Mouse (Mus musculus): ENCODE measurements around the gene Ano8.

GRCm38 (mm10) chr8:71464513-71465500, 21.0 kb downstream of the Ano8 start, which contains the start of gene Mrpl34:
- no peak for TF ChIP-seq ZNF384 (IDR thresholded peaks at IDR 0.05; ENCODE audit: low read depth, low read length)
- TF ChIP-seq MAFK (IDR thresholded peaks at IDR 0.05; ENCODE audit: insufficient read depth, low read depth, low read length), result no peak
- TF ChIP-seq HCFC1 (IDR thresholded peaks at IDR 0.05; ENCODE audit: borderline replicate concordance, insufficient read depth, low read length), result peak; percentile 100
- TF ChIP-seq ZC3H11A (IDR thresholded peaks at IDR 0.05; ENCODE audit: borderline replicate concordance, low read depth, low read length), result no peak
- peak; percentile 68; the same call in 1 of the 2 replicates for TF ChIP-seq CHD2 (IDR thresholded peaks at IDR 0.05; ENCODE audit: low read depth, low read length)
